Comparison of ENCODE assay signal across 17 mouse cellular contexts in the genomic region with DNA sequence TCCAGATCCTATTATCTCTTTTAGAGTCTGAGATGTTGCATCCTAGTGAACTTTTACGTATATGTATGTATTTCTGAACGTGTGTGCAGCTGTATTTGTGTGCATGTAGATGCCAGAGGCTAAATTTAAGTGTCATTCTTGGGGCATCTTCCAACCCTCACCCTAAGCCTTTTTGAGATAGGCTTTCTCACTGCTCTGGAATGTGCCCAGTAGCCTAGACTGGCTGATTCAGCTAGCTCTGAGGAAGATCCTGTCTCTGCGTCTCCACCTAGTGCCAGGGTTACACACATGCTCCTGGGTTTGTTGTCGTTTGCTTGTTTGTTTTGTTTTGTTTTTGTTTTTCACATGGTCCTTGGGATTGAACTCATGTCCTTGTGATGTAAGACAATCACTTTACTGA. TPM values are rescaled to one million over a fixed set of nuclear protein-coding genes. Genes with fewer than 3 reads are reported as not detected.
"Had no signal": no experiment of that assay in that cellular context is flagged by ENCODE, and none has a peak within 500 bp of the region (broad histone marks: within the 10 kb centered on the region; RNA-seq: fewer than 3 reads in every experiment).

No protein-coding gene starts in this region.

- H3K4me3 ChIP-seq: lung, embryonic 15.5 days; megakaryocyte, embryonic 14.5 days; midbrain, embryonic 13.5 days; midbrain, embryonic 15.5 days; neural tube, embryonic 12.5 days; stomach, embryonic 15.5 days had no signal

- DNase-seq: lung, adult 2 months; lung, postnatal 14 days; lung, postnatal 36 days; right cerebral cortex, postnatal 14 days; thymus, adult 2 months; thymus, postnatal 25 days; thymus, postnatal 4 days had no signal

- H3K27ac ChIP-seq: lung, embryonic 15.5 days; macrophage; midbrain, embryonic 13.5 days; midbrain, embryonic 15.5 days; neural tube, embryonic 12.5 days; stomach, embryonic 15.5 days; stomach, postnatal 0 days had no signal

RNA-seq across cellular contexts. Expression of a gene that starts 31.1 kb away (rescaled TPM):
- total RNA-seq: monocyte, adult 5-6 weeks; neutrophil, adult 5-6 weeks had no signal
